Mouse (Mus musculus) embryo, embryonic 10 days (tissue): ENCODE data around the gene Tnfaip1.
"Not testable (repeated sequence)": the region's sequence is repeated elsewhere in the genome, so short reads cannot be mapped to it uniquely, and the experiment has no call there.

Experiments
- DNase-seq: peaks from one replicate; pipeline ENCODE4 v3.0.0-alpha.2; 2015; ENCODE audit warnings: low spot score

The Tnfaip1 gene

DNA sequence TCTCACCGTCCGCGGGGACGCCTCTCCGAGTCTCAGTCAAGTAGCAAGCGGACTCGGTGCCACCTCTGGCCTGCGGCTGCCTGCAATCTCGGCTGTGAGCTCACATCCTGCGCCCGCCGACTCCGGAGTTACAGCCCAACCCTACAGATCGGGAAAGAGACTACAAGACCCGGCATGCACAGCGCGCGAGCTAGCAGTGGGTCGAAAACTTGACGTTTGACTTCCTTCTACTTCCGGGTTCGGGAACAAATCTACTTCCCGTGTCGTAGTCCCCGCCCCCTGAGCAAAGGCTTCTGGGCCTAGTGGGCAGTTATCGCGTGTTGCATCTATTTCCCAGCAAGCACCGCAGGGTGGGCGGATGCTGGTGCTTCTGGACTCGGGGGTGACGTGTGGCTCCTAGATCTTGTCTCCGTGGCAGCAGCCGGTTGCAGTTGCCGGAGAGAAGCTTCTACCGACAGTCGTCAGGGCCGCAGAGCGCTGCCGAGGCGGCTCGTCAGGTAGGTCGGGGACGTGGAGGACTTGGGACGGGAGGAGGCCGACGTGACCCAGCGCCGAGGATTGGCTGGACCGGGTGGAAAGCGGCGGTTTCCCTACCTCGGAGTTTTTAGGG, at the start of gene Tnfaip1, which contains the start of gene Ift20:
TSS of gene Tnfaip1 (minus strand) at position 253 of the 610 bp plus-strand sequence.
TSS of gene Ift20 (plus strand) at position 282 of the 610 bp plus-strand sequence.
- peak; percentile 99 for DNase-seq

DNA sequence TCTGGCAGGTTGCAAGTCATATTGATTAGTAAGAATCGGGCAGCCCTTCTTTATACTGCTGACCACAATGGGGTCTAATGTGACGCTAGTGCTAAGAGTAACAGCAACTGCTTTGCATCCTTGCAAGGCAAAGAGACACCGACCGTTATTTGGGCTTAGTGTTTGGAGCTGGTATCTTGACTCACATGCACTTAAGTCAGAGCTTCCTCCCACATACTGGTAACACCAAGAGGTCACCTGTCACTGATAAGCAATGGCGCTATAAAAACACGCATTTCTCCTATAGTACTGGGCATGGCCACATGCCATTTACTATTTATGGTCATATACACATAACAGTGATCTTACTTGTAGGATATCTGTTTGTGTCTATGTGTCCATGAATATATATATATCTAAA, 46.7 kb upstream of the Tnfaip1 start:
- DNase-seq = no peak

DNA sequence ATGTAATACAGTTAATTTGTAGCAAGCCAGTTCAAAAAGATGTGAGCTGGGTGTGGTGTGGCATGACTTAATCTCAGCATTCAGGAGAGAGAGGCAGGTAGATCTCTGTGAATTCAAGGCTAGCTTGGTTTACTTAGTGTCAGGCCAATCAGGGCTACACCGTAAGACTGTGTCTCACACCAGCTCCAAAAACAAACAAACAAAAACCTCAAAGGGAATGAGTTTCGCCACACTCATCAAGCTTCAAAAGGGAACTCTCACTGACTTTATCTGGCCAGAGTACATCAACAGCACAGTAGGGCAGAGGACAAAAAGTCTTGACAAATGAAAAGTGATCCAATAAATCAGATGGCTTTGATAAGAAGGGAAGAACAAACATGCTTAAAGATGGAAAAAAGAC, 38.8 kb upstream of the Tnfaip1 start:
- no peak for DNase-seq

DNA sequence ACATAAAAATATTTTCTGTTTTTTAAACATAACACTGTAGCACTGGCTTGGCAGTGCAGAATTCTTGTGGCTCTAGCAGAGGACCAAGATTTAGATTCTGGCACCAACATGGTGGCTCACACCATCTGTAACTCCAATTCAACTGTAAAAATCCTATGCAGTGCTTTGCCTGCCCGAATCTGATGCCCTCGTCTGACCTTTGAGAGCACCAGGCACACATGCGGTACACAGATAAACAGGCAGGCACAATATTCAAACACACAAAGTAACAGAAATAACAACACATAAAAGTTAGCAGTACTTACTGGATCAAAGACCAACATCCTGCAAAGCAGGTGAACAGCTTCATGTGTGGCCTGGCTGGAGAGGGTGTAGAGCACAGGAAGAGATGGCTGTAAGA, 38.4 kb upstream of the Tnfaip1 start:
- no peak for DNase-seq

DNA sequence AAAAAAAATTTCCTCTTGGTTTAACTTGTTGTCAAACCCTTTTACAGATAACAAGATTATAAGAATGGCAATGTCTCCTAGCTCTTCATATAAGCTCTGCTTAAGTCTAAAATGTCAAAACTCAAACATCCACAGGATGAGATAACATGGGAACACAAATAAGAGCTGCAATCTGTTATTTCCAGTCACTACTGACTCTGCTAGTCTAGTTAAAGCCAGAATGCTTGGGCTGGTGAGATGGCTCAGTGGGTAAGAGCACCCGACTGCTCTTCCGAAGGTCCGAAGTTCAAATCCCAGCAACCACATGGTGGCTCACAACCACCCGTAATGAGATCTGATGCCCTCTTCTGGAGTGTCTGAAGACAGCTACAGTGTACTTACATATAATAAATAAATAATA, 37.9 kb upstream of the Tnfaip1 start:
- not testable (repeated sequence) for DNase-seq

DNA sequence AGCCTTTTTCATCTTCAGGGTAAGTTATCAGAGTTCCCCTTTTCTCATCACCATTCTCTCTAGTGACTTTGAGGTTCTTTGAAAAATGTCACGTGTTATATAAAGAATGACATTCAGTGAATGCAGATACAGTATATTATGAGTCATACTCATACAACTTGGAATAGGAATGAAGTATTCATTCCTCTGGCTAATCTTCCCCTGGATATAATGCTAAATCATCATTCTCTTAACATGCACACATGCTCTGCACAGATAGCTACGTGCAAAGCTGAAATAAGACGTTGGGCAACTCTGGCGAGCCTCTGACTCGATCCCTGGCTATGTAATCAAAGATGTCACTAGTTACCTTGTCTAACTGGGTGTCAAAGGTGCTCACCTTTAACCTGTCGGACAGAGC, 35.7 kb upstream of the Tnfaip1 start:
- no peak for DNase-seq

DNA sequence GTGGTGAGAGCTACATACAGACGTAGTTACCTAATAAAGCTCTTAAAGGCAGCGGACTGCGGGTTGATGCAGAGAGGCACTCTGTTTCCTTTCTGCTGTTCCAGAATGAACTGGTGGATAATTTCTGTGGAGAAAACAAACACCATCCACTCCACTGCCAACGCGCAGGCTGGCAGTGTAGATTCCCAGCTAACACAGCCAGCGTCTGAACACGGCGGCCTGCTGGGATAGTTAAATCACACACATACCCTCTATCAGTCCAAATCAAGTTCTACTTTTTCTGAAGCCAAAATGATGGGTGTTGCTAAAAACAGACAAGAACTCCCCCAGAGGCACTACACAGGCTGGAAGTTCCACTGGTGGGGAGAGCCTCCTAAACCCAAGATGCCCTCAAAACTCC, 35.3 kb upstream of the Tnfaip1 start:
- no peak for DNase-seq

DNA sequence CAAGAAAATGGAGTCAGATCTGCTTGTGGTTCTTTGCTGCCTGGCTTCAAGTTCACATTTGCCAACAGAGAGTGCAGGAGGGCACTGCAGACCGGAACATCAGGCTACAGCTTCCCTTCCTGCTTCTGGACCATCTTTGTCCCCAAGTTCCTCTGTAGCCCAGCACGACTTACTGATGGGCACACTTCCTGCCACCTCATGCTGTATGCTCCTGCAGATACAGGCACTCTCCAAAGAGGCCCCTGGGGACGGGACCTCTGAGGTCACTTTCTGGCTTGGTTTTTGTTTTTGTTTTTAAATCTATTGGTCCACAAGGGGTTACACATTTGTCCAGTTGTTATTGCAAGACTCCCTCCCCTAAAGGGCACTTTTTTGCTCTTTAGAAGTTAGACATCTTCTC, 33.7 kb upstream of the Tnfaip1 start:
- peak; percentile 25 for DNase-seq

DNA sequence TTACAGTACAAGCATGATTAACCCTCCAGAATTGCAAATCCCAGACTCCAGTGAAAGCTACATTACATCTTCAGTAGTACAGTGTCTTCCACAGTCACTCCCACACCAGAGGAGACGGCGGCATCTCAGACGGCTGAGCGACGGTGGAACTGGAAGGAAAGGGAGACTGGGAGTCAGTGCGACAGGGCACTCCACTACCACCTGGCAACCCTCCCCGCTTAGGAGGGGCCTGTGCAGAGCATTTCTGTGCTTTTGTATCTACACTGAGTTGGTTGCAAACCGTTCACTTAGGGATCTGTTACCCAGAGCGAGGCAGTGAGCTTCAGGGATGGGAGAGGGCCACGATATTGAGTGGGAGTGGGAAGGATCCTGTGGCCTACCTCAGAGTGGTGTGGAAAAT, 32.7 kb upstream of the Tnfaip1 start:
- DNase-seq = no peak

DNA sequence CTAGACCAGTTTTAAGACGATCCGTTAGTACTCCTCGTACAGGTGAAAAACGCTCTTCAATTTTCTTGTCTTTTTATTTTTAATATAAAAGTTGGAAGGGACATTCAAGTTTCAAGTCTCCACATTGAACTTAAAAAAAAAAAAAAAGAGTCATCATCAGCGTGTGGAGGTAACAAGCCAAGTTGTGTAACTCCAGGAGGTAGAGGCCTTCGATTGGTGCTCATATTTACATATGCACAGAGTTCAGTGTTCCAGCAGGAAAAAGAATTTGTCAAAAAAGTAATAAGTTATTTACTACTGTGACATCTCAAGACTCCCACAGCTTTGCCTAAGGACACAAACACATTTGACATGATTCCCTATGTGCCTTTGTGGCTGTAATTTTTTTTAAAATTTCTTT, 31.5 kb upstream of the Tnfaip1 start:
- no peak for DNase-seq

DNA sequence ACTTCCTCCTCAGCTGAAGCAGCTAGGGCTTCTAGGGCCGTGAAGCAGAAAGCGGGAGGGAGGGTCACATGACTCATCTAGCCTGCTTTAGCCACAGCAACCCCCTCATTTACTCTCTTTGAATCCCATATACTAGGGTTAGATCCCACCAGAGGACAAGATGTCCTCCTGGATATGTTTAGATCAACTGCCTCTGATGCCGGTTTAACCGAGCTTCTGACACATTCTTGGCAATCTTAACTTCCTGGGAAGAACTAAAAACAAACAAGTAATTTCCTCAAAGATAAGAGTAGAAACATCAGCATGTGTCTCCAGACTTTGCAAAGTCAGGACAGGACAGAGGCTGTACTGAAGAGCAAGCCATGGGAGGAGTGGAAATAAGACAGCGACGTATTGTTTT, 30.6 kb upstream of the Tnfaip1 start:
- no peak for DNase-seq

DNA sequence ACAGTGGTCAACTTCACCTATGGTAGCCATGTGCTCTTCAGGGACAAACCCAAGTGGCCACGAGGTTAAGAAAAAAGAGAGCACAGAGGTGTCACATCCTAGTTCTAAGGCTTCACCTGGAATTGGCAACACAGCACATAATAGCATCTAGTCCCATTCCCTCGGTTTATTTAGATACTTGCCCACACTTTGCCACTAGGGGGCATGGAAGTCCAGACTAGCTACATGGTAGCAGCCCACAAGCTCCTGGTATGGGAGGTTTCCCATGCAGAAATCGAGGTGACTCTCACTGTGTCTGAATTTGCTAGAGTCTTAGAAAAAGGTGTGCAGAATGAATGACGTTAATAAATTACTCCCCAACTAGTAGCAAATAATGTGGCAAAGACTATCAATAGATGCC, 24.3 kb upstream of the Tnfaip1 start:
- DNase-seq = peak; percentile 88

DNA sequence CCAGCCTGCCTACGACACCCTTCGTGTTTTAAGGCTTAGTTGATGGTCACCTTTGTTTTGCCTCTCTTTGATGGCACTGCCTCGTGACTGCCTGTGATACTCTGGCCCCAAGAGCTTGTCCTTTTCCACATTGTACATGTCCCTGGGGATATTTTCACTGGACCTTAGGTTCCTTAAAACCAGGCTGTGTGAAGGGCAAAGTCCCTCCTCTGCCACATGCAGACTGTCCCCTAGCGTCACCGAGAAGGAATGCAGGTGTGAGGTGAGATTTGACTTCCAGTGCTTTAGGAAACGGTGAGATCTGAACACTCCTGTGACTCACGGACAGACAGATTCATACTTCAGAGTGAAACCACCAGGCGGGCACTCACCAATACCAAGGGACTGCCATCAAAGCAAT, 21.1 kb upstream of the Tnfaip1 start:
- DNase-seq = peak; percentile 27

DNA sequence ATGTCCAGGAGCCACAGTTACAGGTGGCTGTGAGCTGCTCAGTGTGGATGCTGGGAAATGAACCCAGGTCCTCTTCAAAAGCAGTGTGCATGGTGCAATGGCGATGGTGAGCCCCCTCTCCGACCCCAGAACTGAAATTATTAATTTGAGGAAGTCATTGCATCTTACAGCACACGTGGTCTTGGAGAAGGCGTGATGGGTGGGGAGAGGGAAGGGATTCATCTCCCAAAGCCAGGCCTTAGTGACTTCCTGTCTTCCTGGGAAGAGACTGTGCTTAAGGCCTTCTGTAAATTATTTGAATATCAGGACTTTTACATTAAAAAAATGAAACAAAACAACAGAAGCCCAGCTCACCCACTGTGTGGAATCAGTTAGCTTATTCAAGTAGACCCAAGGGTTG, 19.9 kb upstream of the Tnfaip1 start:
- no peak for DNase-seq

DNA sequence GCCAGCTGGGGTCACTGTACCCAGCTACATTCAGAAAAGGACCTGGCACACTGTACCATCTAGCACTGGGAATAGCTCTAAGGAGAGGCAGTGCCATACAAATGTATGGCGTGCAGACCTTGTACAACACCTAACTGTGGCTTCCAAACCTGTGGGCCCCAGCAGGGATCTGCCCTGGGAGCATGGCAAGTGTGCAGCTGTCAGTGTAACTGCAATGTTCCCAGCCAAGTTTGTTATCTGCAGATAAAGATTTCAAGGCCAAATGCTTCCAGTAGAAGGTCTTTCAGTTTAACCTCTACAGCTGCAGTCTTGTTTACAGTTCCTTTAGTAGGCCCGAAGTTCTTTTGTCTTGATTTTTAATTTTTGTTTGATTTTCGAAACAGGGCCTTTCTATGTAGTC, 19.5 kb upstream of the Tnfaip1 start:
- DNase-seq = no peak

DNA sequence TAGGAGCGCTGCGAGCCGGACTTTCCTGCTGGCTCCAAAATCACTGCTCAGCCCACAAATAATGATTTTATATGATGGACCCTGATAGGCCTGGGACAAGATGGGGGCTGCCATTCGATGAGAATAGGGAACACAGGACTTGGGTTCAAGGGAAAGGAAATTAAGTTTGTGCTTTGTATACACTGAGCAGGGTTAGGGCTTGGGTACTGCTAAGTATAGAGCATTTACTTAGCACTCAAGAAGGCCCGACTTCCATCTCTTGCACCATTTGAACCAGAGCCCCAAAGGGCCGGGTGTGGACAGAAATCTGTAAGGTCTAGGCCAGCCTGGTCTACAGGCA, 14.9 kb upstream of the Tnfaip1 start:
- no peak for DNase-seq

DNA sequence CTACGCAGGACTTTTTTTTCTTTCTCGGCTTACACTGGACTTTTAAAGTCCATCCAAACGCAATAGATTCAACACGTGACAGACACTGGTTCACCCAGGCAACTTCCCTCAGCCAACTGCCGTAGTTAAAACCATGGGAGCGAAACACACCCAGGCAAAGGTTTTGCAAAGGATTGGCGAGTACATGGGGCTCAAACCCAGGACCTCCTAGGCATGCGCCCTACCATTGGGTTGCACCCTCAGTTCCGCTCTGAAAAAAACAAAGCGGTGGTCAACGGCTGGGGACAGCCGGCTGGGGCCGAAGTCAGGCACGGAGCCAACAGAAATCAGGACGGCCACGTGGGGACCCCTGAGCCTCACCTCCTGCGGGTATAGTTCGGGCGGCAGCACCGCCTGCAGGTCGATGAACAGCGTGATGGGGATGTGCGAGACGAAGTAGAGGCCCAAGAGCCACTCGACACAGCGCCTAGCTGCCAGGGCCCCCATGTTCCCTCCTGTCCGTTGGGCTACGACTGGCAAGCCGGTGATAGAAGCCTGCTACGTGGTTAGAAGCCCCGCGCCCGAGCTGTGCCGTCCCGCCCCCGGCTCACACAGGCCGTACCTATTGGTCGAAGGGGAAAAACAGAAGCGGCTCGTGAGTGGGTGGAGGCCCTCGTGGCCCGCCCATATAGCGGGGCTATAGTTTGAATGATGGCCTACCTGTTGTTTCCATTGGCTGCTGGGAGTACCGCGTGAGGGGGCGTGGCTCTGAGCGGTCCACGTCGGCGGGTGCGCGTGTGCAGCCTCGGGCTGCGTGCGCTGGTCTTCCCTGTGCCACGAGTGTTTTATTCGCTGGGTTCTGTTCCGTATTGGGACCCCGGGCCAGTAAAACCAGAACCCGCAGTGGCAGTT, 14.3 kb upstream of the Tnfaip1 start, which contains the start of gene Tmem97:
TSS of gene Tmem97 (minus strand) at position 610 of the 891 bp plus-strand sequence.
- DNase-seq = peak; percentile 98

DNA sequence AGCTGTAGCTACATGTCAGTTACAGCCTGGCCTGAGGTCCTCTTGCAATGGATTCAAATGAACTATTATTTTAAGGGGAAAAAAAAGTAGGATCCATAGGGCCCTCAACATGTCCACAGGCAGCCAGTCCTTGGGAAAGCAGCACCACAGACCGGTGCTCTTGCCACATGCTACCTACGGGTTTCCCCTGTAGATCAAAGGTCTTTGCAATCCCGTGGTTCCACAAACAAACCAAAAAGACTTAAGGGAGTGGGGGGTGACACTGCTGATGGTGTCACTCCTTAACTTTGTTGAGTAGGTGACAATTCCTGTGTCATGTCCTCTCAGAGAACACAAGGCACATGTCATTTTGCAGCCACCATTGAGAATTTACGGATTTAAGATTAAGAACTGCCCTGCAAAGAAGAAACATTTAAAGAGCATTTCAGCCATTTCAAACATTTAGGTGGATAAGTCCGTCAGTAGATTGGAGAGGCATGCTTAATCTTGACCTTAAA, 13.4 kb upstream of the Tnfaip1 start:
- no peak for DNase-seq

DNA sequence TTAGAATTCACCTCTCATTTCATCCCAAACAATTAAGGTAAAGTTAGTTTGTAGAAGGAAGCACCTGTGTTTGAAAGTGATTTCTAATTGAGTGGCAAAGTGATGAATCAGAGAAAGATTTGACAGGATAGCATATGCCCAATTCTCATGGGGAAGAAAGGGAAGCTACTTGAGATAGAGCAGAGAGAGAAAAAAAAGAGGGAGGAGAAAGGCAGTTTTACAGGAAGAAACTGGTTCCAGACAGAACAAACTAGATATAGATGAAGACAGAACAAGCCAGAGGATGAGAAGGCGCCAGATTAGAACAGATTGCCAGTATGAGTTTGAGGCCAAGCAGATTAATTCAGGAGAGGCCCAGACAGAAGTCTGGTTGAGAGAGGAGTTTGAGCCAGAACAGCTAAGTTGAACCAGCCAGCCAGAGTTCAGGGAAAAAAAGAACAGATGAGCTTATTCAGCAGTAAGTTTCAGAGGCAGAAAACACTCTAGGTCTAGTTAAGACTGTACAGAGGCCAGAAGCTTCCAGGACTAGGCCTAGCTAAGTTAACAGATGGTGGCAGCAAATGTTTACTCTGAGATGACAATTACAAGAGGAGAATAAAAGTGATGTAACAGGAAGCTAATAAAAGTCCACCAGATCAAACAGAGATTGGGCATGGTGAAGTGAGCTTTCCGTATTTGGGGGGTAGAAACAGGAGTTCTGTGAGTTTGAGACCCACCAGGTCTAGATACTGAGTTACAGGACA, 11.8 kb upstream of the Tnfaip1 start:
- no peak for DNase-seq

DNA sequence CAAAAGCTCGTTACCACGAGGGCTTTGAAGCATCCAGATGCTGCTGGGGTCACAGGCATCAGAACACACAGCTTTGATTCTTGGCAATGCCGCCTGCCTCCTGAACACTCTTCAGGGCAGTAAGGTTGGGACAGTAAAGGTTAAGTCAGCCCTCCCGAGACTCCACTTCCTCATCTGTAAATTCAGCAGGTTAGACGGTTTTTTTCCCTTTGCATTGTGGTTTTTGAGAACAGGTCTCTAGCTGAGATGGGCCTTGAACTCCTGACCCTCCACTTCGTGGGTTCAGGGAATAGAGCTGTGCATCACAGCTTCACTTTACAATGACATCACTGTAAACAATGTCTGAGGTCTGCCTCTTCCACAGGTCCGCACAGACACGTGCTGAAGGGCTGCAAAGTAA, 9.0 kb upstream of the Tnfaip1 start:
- DNase-seq = no peak

DNA sequence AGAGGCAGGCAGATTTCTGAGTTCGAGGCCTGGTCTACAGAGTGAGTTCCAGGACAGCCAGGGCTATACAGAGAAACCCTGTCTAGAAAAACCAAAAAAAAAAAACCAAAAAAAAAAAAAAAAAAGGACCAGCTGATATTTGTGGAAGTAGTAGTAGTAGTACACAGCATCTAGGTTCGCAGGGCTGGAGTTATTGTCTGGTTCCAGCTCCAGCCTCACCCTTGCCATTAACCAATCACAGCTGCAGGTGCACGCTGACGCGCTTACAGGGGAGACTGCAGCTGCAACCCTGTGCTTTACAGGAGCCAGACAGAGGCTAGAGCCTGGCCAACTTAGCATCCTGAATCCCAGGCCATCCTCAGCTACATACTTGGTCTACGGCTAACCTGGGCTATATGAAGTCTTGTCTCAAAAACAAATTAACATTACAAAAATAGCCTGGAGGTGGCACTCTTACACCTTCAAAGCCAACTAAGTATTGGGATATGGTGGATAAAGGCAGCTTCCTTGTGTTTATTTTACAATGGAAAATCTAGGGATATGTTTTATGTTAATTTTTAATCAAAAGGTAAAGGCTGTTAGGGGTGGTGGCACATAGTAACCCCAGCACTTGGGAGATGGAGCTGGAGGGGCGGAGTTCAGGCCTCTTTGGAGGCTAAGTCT, 8.4 kb upstream of the Tnfaip1 start:
- no peak for DNase-seq

DNA sequence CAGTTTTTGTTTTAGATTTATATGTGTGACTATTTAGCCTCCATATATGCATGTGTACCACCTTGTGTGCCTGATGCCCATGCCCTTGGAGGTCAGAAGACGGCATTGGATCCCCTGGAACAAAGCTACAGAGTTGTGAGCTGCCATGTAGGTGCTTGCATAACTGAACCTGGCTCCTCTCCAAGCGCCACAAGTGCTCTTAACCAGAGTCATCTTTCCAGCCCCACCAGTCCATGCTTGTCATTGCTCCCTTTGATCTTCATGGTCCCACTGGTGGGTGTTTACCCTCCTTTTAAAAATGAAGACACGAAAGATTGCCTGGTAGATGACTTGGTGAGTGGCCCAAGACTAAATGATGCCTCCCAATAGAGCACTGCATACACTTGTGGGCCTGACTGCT, 4.2 kb upstream of the Tnfaip1 start:
- DNase-seq = no peak
